Mouse (Mus musculus) lung, adult 2 months (tissue): ENCODE measurements around the gene Fez2. TPM values are rescaled to one million over a fixed set of nuclear protein-coding genes. Genes with fewer than 3 reads are reported as not detected.
A peak's percentile ranks its signal among the peaks of the same experiment; 100 is the strongest.

Source experiments
- DNase-seq: peaks from one replicate; pipeline ENCODE4 v3.0.0; 2022
- H3K4me1 ChIP-seq: fragments of 200-500 bp; 2 replicates; pipeline ENCODE4 v1.6.1; 2011; ENCODE audit warnings: low read length; ENCODE audit not compliant: control insufficient read depth, insufficient read depth
- H3K4me3 ChIP-seq: fragments of 200-500 bp; replicated peaks from 2 replicates; pipeline ENCODE3; 2011; ENCODE audit warnings: low read depth, mild to moderate bottlenecking, control low read depth, low read length; ENCODE audit errors: extremely low read depth
- CTCF ChIP-seq: fragments of 200-500 bp; IDR thresholded peaks from 2 replicates; pipeline ENCODE4 v1.5.1; 2011; ENCODE audit warnings: mild to moderate bottlenecking, low read length, control low read depth; ENCODE audit not compliant: insufficient read depth
- POLR2A ChIP-seq: fragments of 200-500 bp; IDR thresholded peaks from 2 replicates; pipeline ENCODE4 v1.6.1; 2011; ENCODE audit warnings: low read depth, mild to moderate bottlenecking, control low read depth, low read length, borderline replicate concordance; ENCODE audit errors: extremely low read depth
- WGBS: fragments of 180-500 bp; shearing (Covaris S2); methylation state at CpG from one replicate; pipeline ENCODE4 v1.1.7; 2018; 5-methylcytosine and 5-hydroxymethylcytosine counted together
- polyA plus RNA-seq: library from polyadenylated mRNA; depleted of rRNA; stranded (reverse); fragments of >200 nt; gene quantifications from 2 replicates; pipeline ENCODE4 v1.2.3, GENCODE M21; 2012

The Fez2 gene
- polyA plus RNA-seq, 1 experiment = 40.0 TPM

- DNase-seq = no peak
- 46% methylated on average over 8 of the region's 8 CpGs for WGBS
- no peak for TF ChIP-seq POLR2A
- no peak for TF ChIP-seq CTCF
- H3K4me3 ChIP-seq = no peak overlapping the region
- H3K4me1 ChIP-seq = no peaks in the 10 kb centered on the region
Measured at GRCm38 (mm10) chr17:78376587-78376986, 41.4 kb downstream of the Fez2 start.

GRCm38 (mm10) chr17:78374756-78375155 lies 43.2 kb downstream of the Fez2 start:
- no peak for TF ChIP-seq POLR2A
- no peak for TF ChIP-seq CTCF
- WGBS = 58% methylated on average over 10 of the region's 10 CpGs
- H3K4me1 ChIP-seq = no peaks in the 10 kb centered on the region

DNA sequence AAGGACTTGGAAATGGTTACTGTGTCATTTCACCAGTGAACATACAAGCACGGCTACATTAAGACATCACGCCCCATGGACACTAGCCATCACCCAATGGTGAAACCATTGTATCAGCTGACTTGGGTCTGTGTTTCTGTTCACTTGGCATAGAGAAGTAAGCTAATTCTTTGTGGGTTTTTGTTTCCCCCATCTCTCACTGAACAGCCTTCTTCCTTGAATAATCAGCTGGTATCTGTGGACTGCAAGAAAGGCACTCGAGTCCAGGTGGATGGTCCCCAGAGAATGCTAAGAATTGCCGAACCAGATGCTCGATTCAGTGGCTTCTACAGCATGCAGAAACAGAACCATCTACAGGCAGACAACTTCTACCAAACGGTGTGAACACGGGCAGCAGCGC lies 44.1 kb downstream of the Fez2 start:
- TF ChIP-seq POLR2A (no peak), CTCF (no peak)
- no peak for DNase-seq
- 86% methylated on average over 8 of the region's 8 CpGs for WGBS

More at GRCm38 (mm10) chr17:78374756-78375155, 43.2 kb downstream of the Fez2 start:
- DNase-seq = no peak
- H3K4me3 ChIP-seq = no peak overlapping the region

DNA sequence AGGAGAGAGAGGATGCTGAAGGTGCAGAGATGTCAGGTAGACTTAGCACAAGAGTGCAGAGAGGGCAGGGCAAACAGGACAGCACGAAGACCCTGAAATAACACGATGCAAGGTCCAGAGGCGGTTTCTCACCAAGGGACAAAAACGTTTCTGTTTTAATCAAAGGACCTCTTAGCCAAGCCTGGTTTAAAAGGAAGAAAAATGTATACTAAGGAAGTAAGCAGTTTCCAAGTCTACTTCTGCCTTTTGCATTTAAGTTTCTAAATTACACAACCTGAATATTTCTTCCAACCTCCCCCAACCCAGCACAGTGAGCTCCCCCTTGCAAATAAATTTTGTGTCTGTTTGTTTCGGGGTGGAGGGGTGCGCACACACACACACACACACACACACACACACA lies 44.8 kb downstream of the Fez2 start:
- no peak for DNase-seq
- Histone ChIP-seq H3K4me3 (no peak overlapping the region), H3K4me1 (no peaks in the 10 kb centered on the region)
- no peak for TF ChIP-seq POLR2A
- no peak for TF ChIP-seq CTCF
- WGBS = 73% methylated on average over 6 of the region's 6 CpGs

More for the DNA sequence above, 44.1 kb downstream of the Fez2 start:
- Histone ChIP-seq H3K4me3 (no peak overlapping the region), H3K4me1 (no peaks in the 10 kb centered on the region)

DNA sequence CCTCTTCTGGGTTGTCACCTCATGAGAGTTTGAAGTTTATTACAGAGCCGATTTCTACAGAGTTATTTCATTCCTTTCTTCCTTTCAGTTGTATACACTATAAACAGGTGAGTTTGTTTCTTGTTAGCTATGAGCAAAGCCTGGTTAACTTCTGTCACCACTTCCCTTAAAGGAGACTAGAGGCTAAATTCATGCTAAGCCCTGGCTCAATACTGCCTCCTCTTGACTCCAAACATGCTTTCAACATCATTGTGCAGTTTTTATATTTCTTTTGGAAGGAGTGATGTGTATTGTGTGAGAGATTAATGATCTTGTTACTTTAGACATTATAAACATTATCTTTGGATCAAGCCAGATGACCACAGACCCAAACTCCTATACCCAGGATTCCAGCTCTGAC lies 47.5 kb downstream of the Fez2 start:
- WGBS = 64% methylated on average over 1 of the region's 1 CpGs
- H3K4me1 ChIP-seq = no peaks in the 10 kb centered on the region
- TF ChIP-seq CTCF (no peak), POLR2A (no peak)
- no peak for DNase-seq
- H3K4me3 ChIP-seq = no peak overlapping the region

- peaks cover 3% of the 10 kb centered on the region; the same call in 1 of the 2 replicates for H3K4me1 ChIP-seq
- H3K4me3 ChIP-seq = no peak overlapping the region
- DNase-seq = no peak
- TF ChIP-seq POLR2A (no peak), CTCF (no peak)
- 88% methylated on average over 8 of the region's 8 CpGs for WGBS
Measured at GRCm38 (mm10) chr17:78368481-78368880, 49.5 kb downstream of the Fez2 start.

- Histone ChIP-seq H3K4me3 (no peak overlapping the region), H3K4me1 (peaks cover 12% of the 10 kb centered on the region)
- TF ChIP-seq CTCF (no peak), POLR2A (no peak)
- WGBS = 52% methylated on average over 7 of the region's 7 CpGs
- no peak for DNase-seq
Measured at GRCm38 (mm10) chr17:78366070-78366469, 51.9 kb downstream of the Fez2 start.

DNA sequence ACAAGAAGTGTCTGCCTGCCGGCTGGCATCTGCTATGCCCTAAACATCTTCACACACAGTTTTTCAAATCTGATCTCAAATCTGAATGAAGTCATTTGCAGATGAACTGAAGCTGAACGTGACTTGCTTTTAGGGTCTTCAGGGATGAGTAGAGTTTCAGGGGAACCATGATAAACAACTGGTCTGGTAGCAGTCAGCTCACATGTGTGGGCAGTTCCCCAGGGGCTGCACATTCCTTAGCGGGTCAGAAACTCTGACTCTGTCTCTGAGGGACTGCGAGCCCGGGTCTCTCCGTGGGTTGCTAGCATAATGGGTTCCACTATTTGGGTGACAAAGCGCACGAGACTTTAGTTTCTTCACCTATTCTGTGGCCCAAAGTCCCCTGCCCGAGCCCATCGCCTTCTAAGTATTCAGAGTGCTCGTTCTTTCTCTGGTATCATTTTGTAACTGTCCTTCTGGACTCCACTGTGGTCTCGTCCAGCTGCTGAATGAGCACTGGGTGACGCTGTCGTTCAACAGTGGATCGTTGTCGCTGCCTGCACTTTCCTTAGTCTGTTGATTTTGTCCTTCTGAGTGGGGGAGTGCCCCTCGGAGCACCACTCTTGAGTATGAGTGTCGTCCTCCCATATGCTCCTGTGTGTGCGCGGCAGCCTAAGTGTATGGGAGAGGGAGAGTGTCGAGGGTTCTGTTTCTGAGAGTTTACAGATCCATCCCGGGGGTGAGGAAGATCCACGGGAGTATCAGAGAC lies 53.2 kb downstream of the Fez2 start:
- H3K4me3 ChIP-seq = no peak overlapping the region
- H3K4me1 ChIP-seq = peaks cover 12% of the 10 kb centered on the region
- no peak for DNase-seq
- 81% methylated on average over 23 of the region's 23 CpGs for WGBS
- TF ChIP-seq POLR2A (no peak), CTCF (peak; percentile 53; the same call in 1 of the 2 replicates)

GRCm38 (mm10) chr17:78361939-78362728 lies 55.8 kb downstream of the Fez2 start:
- peaks cover 12% of the 10 kb centered on the region for H3K4me1 ChIP-seq
- WGBS = 37% methylated on average over 13 of the region's 13 CpGs
- TF ChIP-seq POLR2A (no peak), CTCF (no peak)
- no peak overlapping the region for H3K4me3 ChIP-seq
- no peak for DNase-seq

DNA sequence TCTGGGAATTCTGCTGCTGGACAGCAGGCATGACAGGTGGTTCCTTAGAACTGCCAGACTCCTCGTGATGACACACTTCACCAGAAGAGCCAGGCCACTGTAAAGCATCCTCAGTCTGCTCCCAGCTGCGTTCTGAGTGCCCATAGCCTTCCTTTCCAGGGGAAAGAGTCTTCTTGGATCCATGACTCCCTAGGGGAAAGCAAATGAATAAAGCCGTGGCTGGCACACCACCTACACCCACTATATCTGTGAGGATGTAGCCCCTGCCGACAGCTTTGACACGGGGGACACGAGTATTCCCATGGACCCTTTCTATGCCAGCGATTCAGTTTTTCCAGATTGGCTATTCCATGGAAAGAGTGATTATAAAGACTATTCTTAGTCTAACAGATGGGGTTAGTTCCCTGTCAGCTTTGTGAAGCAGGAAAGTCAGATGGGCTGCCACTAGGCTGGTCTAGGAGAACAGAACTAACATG lies 59.7 kb downstream of the Fez2 start:
- H3K4me1 ChIP-seq = peaks cover 7% of the 10 kb centered on the region
- WGBS = 73% methylated on average over 7 of the region's 7 CpGs
- no peak overlapping the region for H3K4me3 ChIP-seq
- no peak for DNase-seq
- no peak for TF ChIP-seq POLR2A
- TF ChIP-seq CTCF = no peak

DNA sequence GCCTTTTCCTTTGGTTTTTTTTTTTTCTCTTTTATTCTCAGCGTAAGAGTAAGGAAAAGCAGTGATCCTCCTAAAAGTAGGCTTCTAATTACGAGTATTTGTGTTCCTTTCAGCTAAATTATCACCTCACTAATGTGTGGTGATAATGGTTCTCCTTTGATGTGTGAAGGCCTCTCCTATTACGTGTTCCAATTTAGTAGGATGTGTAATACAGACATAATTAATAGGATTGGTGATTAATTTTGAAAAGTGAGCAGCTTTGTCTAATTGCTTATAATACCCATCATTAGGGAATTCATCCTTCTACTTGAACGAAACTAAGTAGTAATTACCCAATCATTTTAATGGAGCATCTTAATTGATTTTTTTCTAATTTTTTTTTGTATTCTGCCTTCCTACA lies 60.2 kb downstream of the Fez2 start:
- no peak for DNase-seq
- Histone ChIP-seq H3K4me3 (no peak overlapping the region), H3K4me1 (peaks cover 6% of the 10 kb centered on the region)
- no peak for TF ChIP-seq POLR2A
- no peak for TF ChIP-seq CTCF
- 89% methylated on average over 4 of the region's 4 CpGs for WGBS
